In the genomic region with DNA sequence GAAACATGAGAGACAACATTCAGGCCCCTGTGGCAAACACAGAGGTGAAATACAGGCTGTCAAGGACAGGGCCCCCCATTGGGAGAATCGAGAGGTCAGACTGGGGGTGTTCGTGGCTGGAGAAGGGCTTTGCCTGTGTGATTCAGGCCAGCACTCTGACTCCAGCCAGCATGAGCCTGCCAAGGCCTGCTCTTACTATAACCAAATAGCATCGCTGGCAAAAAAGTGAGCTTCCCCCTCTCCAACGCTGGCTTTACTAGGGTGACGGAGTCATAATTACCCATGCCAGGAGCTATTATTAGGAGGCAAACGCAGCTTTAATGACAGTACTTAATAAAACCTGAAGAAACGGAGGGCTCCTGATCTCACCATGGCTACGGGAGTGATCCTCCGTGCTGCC, we compare ENCODE assay signal across 19 mouse cellular contexts. TPM values are rescaled to one million over a fixed set of nuclear protein-coding genes. Genes with fewer than 3 reads are reported as not detected.
A peak's percentile ranks its signal among the peaks of the same experiment; 100 is the strongest.
DNase-seq lines count a peak whose midpoint lies in the region; ATAC-seq and TF ChIP-seq lines count a peak whose summit lies in the region.
"Had no signal": no experiment of that assay in that cellular context is flagged by ENCODE, and none has a peak within 500 bp of the region (broad histone marks: within the 10 kb centered on the region; RNA-seq: fewer than 3 reads in every experiment).

No protein-coding gene starts in this region.

- ATAC-seq in heart, embryonic 13.5 days (ENCODE audit: extremely low read depth, insufficient number of reproducible peaks, low FRiP score, low TSS enrichment) = no peak
- ATAC-seq in midbrain, postnatal 0 days (ENCODE audit: low FRiP score) = no peak
- ATAC-seq: intestine, postnatal 0 days; Patski had no signal

- no peak overlapping the region for H3K4me2 ChIP-seq in heart, embryonic 13.5 days
- no peak overlapping the region for H3K4me2 ChIP-seq in midbrain, postnatal 0 days (ENCODE audit: low read depth, low read length, poor library complexity, severe bottlenecking)
- H3K4me2 ChIP-seq: embryonic facial prominence, embryonic 13.5 days; stomach, embryonic 15.5 days had no signal

- H3K27ac ChIP-seq in layer of hippocampus, adult 2 months = peak overlapping the region; percentile 75
- 0 out of 2 replicates have a peak overlapping the region, but pooled peaks have one; percentile 10 for H3K27ac ChIP-seq in heart, embryonic 13.5 days (replicated peaks)
- H3K27ac ChIP-seq in midbrain, postnatal 0 days (ENCODE audit: low read depth, low read length) = no peak overlapping the region
- H3K27ac ChIP-seq: liver, embryonic 14.5 days; stomach, embryonic 15.5 days had no signal

- peaks cover 77% of the 10 kb centered on the region for H3K36me3 ChIP-seq in heart, embryonic 13.5 days
- no peaks in the 10 kb centered on the region for H3K36me3 ChIP-seq in midbrain, postnatal 0 days (ENCODE audit: insufficient read depth, low read length)
- H3K36me3 ChIP-seq: embryonic facial prominence, embryonic 13.5 days; midbrain, embryonic 10.5 days; stomach, embryonic 15.5 days had no signal

- TF ChIP-seq CTCF in layer of hippocampus, adult 2 months (conservative IDR thresholded peaks at IDR 0.05) = no peak
- no peak for TF ChIP-seq CTCF in midbrain, postnatal 0 days (IDR thresholded peaks at IDR 0.05)

- H3K4me3 ChIP-seq in layer of hippocampus, adult 2 months = no peak overlapping the region
- H3K4me3 ChIP-seq in heart, embryonic 13.5 days = no peak overlapping the region
- H3K4me3 ChIP-seq in midbrain, postnatal 0 days (ENCODE audit: low read depth, low read length) = no peak overlapping the region
- H3K4me3 ChIP-seq: embryonic facial prominence, embryonic 13.5 days; midbrain, embryonic 10.5 days; stomach, embryonic 15.5 days had no signal

- no peaks in the 10 kb centered on the region for H3K9me3 ChIP-seq in heart, embryonic 13.5 days
- no peaks in the 10 kb centered on the region for H3K9me3 ChIP-seq in midbrain, postnatal 0 days (ENCODE audit: low read length)
- H3K9me3 ChIP-seq: embryonic facial prominence, embryonic 13.5 days; midbrain, embryonic 10.5 days; stomach, embryonic 15.5 days had no signal

- H3K27me3 ChIP-seq in heart, embryonic 13.5 days (replicated peaks) = no peaks in the 10 kb centered on the region
- no peaks in the 10 kb centered on the region for H3K27me3 ChIP-seq in midbrain, postnatal 0 days (ENCODE audit: insufficient read depth, low read length)
- H3K27me3 ChIP-seq: embryonic facial prominence, embryonic 13.5 days; Patski; stomach, embryonic 15.5 days had no signal

- H3K4me1 ChIP-seq in heart, embryonic 13.5 days = peaks cover 23% of the 10 kb centered on the region
- peaks cover 14% of the 10 kb centered on the region for H3K4me1 ChIP-seq in midbrain, postnatal 0 days (ENCODE audit: insufficient read depth, low read length)

- WGBS in heart, embryonic 13.5 days = 74% methylated on average over 9 of the region's 9 CpGs
- WGBS in midbrain, postnatal 0 days = 64% methylated on average over 9 of the region's 9 CpGs

- H3K9ac ChIP-seq in heart, embryonic 13.5 days = no peak overlapping the region
- H3K9ac ChIP-seq in midbrain, postnatal 0 days (replicated peaks; ENCODE audit: low read length, poor library complexity, severe bottlenecking) = no peak overlapping the region
- H3K9ac ChIP-seq: embryonic facial prominence, embryonic 13.5 days; liver, embryonic 14.5 days; stomach, embryonic 15.5 days had no signal

- peak; percentile 31 to 40 for DNase-seq in cerebellum, postnatal 10 days
- no peak for DNase-seq in cerebellum, adult 8-10 months
- no peak for DNase-seq in layer of hippocampus, adult 2 months (ENCODE audit: low spot score in 2 of 2)
- DNase-seq in layer of hippocampus, adult 9-10 months (ENCODE audit: low spot score) = no peak
- DNase-seq in urinary bladder, postnatal 14 days (ENCODE audit: low spot score) = no peak
- DNase-seq in midbrain, postnatal 0 days (ENCODE audit: low spot score) = no peak
- no peak for DNase-seq in c-Kit-positive CD71-positive TER-119-positive erythroid progenitor cells, embryonic 14.5 days (ENCODE audit: low spot score)
- DNase-seq: cerebellum, postnatal 36 days; kidney, postnatal 25 days; left cerebral cortex, postnatal 4 days; right cerebral cortex, postnatal 4 days; thymus, postnatal 14 days had no signal

RNA-seq across cellular contexts. Expression of gene Pdcd4, which starts 35.2 kb away (rescaled TPM):
- total RNA-seq in layer of hippocampus, adult 2 months (2021) = 100 to 1,000 TPM; 118 to 119 TPM
- 34.4 and 34.6 TPM in 2 replicates for polyA plus RNA-seq in heart, embryonic 13.5 days (2015; fragmentation: Nextera tagmentation; extraction: Ambion mirVana)
- total RNA-seq in midbrain, postnatal 0 days (2014; rRNA removed) = 19.5 and 19.8 TPM in 2 replicates
- polyA plus RNA-seq in midbrain, postnatal 0 days (2015; fragmentation: Nextera tagmentation; extraction: Ambion mirVana) = 77.3 and 96.7 TPM in 2 replicates

Comparison
In these comparisons a context has a peak if more than half of its experiments do, and no peak if none do; other contexts are left out.
1. DNase-seq: peak in cerebellum, postnatal 10 days (2 of 2); none in cerebellum, adult 8-10 months (single experiment), layer of hippocampus, adult 2 months (0 of 2), layer of hippocampus, adult 9-10 months (single experiment), urinary bladder, postnatal 14 days (single experiment), midbrain, postnatal 0 days (single experiment) and c-Kit-positive CD71-positive TER-119-positive erythroid progenitor cells, embryonic 14.5 days (single experiment).